Mouse (Mus musculus) kidney, postnatal 0 days (tissue): ENCODE measurements around the gene Sh3bp4. TPM values are rescaled to one million over a fixed set of nuclear protein-coding genes. Genes with fewer than 3 reads are reported as not detected.
A peak's percentile ranks its signal among the peaks of the same experiment; 100 is the strongest.

Source experiments
- ATAC-seq: fragments of 200-750 bp; cut with Nextera tagmentation; replicated peaks from 2 replicates; pipeline ENCODE4 v1.8.0; 2017; ENCODE audit warnings: low read depth, moderate number of reproducible peaks, moderate TSS enrichment, moderate library complexity; ENCODE audit not compliant: low FRiP score
- DNase-seq: peaks from one replicate; pipeline ENCODE4 v3.0.0-alpha.2; 2016; ENCODE audit warnings: low spot score
- H3K27ac ChIP-seq: fragments of 300-500 bp; sonication (generic); 2 replicates; pipeline ENCODE4 v1.5.1; 2014; ENCODE audit warnings: mild to moderate bottlenecking
- H3K27me3 ChIP-seq: fragments of 300-500 bp; sonication (generic); 2 replicates; pipeline ENCODE4 v1.6.1; 2014; ENCODE audit warnings: low read length, mixed read lengths; ENCODE audit not compliant: insufficient read depth
- H3K36me3 ChIP-seq: fragments of 300-500 bp; sonication (generic); 2 replicates; pipeline ENCODE4 v1.6.1; 2014; ENCODE audit warnings: low read length, mixed read lengths; ENCODE audit not compliant: insufficient read depth
- H3K4me1 ChIP-seq: fragments of 300-500 bp; sonication (generic); replicated peaks from 2 replicates; pipeline ENCODE4 v1.6.1; 2014; ENCODE audit warnings: antibody characterized with exemption, low read length, mixed read lengths; ENCODE audit not compliant: insufficient read depth
- H3K4me2 ChIP-seq: fragments of 300-500 bp; sonication (generic); 2 replicates; pipeline ENCODE4 v1.6.1; 2014; ENCODE audit warnings: mild to moderate bottlenecking, low read length, moderate library complexity, mixed read lengths
- H3K4me3 ChIP-seq: fragments of 300-500 bp; sonication (generic); replicated peaks from 2 replicates; pipeline ENCODE4 v1.5.1; 2014; ENCODE audit warnings: low read depth, low read length
- H3K9ac ChIP-seq: fragments of 300-500 bp; sonication (generic); 2 replicates; pipeline ENCODE4 v1.6.1; 2014; ENCODE audit warnings: low read depth, low read length
- H3K9me3 ChIP-seq: fragments of 300-500 bp; sonication (generic); replicated peaks from 2 replicates; pipeline ENCODE4 v1.6.1; 2016; ENCODE audit warnings: low read length, inconsistent platforms, mixed read lengths
- CTCF ChIP-seq: IDR thresholded peaks from 2 replicates; pipeline ENCODE4 v1.5.1; 2016; ENCODE audit warnings: antibody characterized with exemption, low read depth, mild to moderate bottlenecking, moderate library complexity
- WGBS: fragments of 180-500 bp; shearing (Covaris S2); extraction: QIAGEN DNeasy Blood & Tissue Kit; methylation state at CpG from one replicate; pipeline ENCODE4 v1.1.7; 2014; 5-methylcytosine and 5-hydroxymethylcytosine counted together
- polyA plus RNA-seq: library from polyadenylated mRNA; unstranded; fragments of >200 nt; fragmentation: Nextera tagmentation; extraction: Ambion mirVana; gene quantifications from 2 replicates; pipeline ENCODE4 v1.2.1, GENCODE M21; 2015

Sh3bp4 gene
- polyA plus RNA-seq, 1 experiment from 2014 or later, result 22.7 TPM

DNA sequence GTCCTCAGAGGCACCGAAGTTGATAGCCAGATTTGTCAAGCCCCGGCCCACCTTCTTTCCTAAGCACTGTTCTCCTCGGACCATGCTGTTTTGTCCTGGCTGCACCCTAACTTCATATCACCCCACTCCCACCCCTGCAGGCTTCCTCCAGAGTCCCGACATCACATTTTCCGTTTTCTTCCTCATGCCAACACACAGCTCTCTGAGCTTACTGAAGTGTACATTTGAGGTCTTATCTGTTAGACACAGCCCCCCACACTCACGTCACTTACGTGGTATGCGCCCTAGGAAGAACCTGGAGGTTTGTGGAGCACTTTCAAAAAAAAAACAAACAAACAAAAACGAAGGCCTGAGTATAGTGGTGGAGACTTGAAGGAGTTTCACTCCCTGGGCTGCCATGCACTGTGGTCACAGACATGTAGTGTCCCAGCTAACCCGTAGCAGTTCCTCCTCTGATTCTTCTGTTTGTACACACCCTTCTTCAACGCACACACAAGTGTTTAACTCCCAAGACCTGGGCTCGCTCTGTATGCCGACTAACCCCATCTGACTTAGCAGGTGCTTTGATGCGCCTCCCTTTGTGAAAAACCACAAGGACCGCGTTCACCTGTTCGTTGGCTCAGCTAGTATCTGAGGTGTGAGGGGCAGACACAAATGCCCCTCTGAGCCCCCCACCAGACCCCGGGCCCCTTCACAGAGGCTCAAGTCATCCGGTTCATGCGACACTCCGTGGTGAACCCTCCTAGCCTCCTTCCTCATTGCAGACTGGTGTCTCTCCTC is 19.8 kb downstream of the Sh3bp4 start:
- no peaks in the 10 kb centered on the region for H3K9me3 ChIP-seq
- TF ChIP-seq CTCF, result no peak
- H3K36me3 ChIP-seq, result no peaks in the 10 kb centered on the region
- H3K4me3 ChIP-seq, result no peak overlapping the region
- H3K9ac ChIP-seq, result no peak overlapping the region
- H3K4me1 ChIP-seq, result peaks cover 35% of the 10 kb centered on the region
- H3K4me2 ChIP-seq, result no peak overlapping the region
- DNase-seq (no peak), ATAC-seq (no peak)
- no peaks in the 10 kb centered on the region for H3K27me3 ChIP-seq
- 63% methylated on average over 21 of the region's 21 CpGs for WGBS
- H3K27ac ChIP-seq, result no peak overlapping the region

DNA sequence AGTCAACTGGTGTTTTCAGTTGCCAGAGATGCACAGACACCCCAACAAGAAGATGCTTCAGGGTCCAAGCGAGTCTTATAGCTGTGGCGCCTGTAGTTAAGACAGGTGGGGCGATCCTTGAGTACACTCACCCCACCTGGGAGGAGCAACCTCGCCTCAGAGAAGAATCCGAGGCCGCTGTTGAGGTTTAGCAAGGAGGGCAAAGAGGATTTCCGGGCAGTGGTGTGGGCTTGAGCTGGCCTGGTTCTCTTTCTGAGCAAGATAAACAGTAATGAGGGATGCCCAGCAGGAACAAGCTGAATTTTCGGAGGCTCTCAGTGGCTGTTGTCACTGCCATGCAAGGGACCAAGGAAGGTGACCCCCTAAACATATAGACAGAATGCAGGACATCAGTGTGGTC is 20.5 kb downstream of the Sh3bp4 start:
- ATAC-seq, result no peak
- 81% methylated on average over 8 of the region's 8 CpGs for WGBS
- no peaks in the 10 kb centered on the region for H3K27me3 ChIP-seq
- H3K4me2 ChIP-seq, result no peak overlapping the region
- no peaks in the 10 kb centered on the region for H3K9me3 ChIP-seq
- no peak overlapping the region for H3K9ac ChIP-seq
- H3K36me3 ChIP-seq, result no peaks in the 10 kb centered on the region
- no peak overlapping the region for H3K4me3 ChIP-seq
- DNase-seq, result no peak
- TF ChIP-seq CTCF, result no peak
- no peak overlapping the region for H3K27ac ChIP-seq
- H3K4me1 ChIP-seq, result peaks cover 40% of the 10 kb centered on the region

DNA sequence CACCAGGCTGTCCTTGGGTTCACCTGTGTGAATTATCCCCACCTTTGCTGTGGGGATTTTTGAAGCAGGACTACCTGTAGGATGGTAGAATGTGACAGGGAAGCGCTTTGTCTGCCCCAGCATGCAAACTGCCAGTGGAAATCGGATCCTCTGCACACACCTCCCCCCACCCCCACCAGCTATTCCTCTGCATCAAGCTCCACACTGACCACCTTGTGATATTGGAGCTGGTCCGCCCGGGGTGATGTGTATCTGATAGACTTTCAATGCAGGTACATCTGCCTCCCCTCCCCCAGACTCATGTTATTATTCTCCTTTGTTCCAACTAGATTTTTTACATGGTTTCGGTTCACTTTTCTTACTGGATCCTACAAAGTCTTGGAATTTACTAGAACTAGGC is 21.8 kb downstream of the Sh3bp4 start:
- no peak for ATAC-seq
- 41% methylated on average over 5 of the region's 5 CpGs for WGBS

DNA sequence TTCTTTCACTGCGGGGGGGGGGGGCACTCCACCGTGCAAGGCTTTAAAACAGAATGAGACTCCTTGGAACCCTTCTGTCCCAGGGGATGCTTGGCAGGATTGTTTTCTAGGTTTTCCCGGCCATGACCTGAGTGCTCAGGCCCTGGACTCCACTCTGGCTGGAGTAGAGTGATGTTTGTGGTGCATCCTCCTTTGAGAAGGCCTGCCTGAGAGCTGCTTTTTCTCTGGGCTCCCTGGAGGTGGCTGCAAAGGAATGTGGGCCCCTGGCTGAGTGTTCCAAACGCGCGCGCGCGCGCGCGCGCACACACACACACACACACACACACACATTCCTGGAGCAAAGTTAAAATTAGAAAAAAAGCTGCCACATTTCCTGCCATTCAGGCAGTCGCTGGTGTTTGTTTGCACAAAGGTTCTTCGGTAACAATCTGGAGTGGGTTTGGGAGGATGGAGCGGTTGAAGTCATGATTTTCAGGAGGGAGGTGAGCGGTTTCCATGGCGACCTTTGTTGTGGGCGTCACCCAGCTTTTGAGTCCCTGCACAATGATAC is 22.3 kb downstream of the Sh3bp4 start:
- Histone ChIP-seq H3K36me3 (no peaks in the 10 kb centered on the region), H3K9me3 (no peaks in the 10 kb centered on the region), H3K4me3 (no peak overlapping the region), H3K4me2 (peak overlapping the region; percentile 30), H3K9ac (no peak overlapping the region), H3K27me3 (no peaks in the 10 kb centered on the region), H3K4me1 (peaks cover 46% of the 10 kb centered on the region), H3K27ac (peak overlapping the region; percentile 68)
- WGBS, result 12% methylated on average over 19 of the region's 19 CpGs
- ATAC-seq (no peak), DNase-seq (peak; percentile 78)
- no peak; the same call in 1 of the 2 replicates for TF ChIP-seq CTCF

More for the DNA sequence above, 21.8 kb downstream of the Sh3bp4 start:
- Histone ChIP-seq H3K36me3 (no peaks in the 10 kb centered on the region), H3K9ac (no peak overlapping the region), H3K4me2 (no peak overlapping the region), H3K9me3 (no peaks in the 10 kb centered on the region), H3K4me3 (no peak overlapping the region), H3K4me1 (peaks cover 46% of the 10 kb centered on the region), H3K27ac (peak overlapping the region; percentile 68; the same call in 1 of the 2 replicates), H3K27me3 (no peaks in the 10 kb centered on the region)
- no peak for DNase-seq
- TF ChIP-seq CTCF, result no peak

DNA sequence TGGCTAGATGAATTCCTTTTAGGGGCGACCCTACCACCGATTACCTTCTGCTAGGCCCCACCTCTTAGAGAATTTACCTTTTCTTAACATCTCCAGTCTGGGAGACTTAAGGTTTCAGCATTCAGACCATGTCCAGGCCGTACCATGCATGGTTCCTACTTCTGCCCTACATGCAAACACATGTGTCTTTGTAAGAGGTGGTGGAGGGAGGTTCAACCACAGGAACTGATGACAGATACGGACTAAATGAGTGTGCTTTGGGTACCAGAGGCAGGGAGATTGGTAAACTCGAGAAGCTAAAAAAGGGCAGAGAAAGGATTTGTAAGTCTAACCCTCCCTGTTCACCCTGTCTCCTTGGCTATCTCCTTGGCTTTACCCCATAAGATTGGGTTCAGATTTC is 23.5 kb downstream of the Sh3bp4 start:
- no peak overlapping the region for H3K9ac ChIP-seq
- H3K4me3 ChIP-seq, result no peak overlapping the region
- no peak overlapping the region for H3K4me2 ChIP-seq
- no peak overlapping the region for H3K27ac ChIP-seq
- no peaks in the 10 kb centered on the region for H3K36me3 ChIP-seq
- H3K9me3 ChIP-seq, result no peaks in the 10 kb centered on the region
- H3K4me1 ChIP-seq, result peaks cover 46% of the 10 kb centered on the region
- WGBS, result 82% methylated on average over 5 of the region's 5 CpGs
- H3K27me3 ChIP-seq, result no peaks in the 10 kb centered on the region
- no peak for ATAC-seq
- DNase-seq, result no peak
- no peak for TF ChIP-seq CTCF

DNA sequence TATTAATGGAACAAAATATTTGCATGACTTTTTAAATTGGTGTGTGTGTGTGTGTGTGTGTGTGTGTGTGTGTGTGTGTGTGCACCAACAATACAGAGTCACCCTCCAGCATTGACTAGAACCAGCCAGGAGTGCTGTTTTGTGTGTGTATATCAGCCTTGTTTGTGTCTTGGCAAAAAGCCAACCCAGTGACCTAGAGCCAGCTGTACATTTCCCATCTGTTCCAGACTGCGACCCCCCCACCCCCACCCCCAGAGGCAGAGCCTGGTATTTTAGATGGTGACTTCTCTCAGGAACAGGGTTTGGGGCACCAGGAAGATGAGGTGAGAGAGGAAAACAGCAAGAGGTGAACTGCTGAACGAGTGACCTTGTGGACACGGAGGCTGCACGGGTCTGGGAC is 24.2 kb downstream of the Sh3bp4 start:
- H3K4me2 ChIP-seq, result no peak overlapping the region; the same call in 1 of the 2 replicates
- H3K9me3 ChIP-seq, result no peaks in the 10 kb centered on the region
- 29% methylated on average over 4 of the region's 4 CpGs for WGBS
- DNase-seq (no peak), ATAC-seq (no peak)
- peaks cover 46% of the 10 kb centered on the region for H3K4me1 ChIP-seq
- no peak overlapping the region for H3K4me3 ChIP-seq
- H3K27me3 ChIP-seq, result no peaks in the 10 kb centered on the region
- H3K9ac ChIP-seq, result no peak overlapping the region
- no peak for TF ChIP-seq CTCF
- no peaks in the 10 kb centered on the region for H3K36me3 ChIP-seq
- no peak overlapping the region for H3K27ac ChIP-seq
